Comparison of ENCODE assay signal across 9 mouse cellular contexts in the genomic region with DNA sequence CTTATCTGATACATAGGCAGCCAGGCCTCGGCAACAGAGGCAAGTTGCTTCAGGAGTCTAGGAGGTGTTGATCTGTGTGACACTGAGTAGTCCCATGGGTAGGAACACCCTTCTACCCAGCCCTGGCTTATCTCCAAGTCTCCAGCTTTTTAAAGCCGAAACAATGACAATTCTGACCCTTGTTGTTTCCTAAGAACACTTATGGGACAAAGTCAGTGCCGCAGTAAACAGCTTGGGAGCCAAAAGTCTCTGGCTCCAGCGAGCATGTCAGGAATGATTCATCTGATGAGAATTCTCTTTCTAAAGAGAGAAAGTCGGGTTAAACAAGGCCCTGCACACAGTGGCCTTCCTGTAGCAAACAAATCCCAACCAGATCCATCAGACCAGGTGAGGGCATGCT.
DNase-seq lines count a peak whose midpoint lies in the region; ATAC-seq and TF ChIP-seq lines count a peak whose summit lies in the region.
"Had no signal": no experiment of that assay in that cellular context is flagged by ENCODE, and none has a peak within 500 bp of the region (broad histone marks: within the 10 kb centered on the region; RNA-seq: fewer than 3 reads in every experiment).

No protein-coding gene starts in this region.

- no peak overlapping the region for H3K27ac ChIP-seq in forebrain, embryonic 10.5 days
- H3K27ac ChIP-seq in forebrain, postnatal 0 days (ENCODE audit: low read depth, low read length), result no peak overlapping the region
- H3K27ac ChIP-seq in thymus, adult 2 months (ENCODE audit: control insufficient read depth, insufficient read depth, low read length), result no peak overlapping the region
- H3K27ac ChIP-seq: midbrain, embryonic 15.5 days had no signal

- 77% methylated on average over 5 of the region's 5 CpGs for WGBS in forebrain, embryonic 10.5 days
- 78% methylated on average over 5 of the region's 5 CpGs for WGBS in forebrain, postnatal 0 days
- 74% methylated on average over 5 of the region's 5 CpGs for WGBS in thymus, adult 2 months

- peaks cover 8% of the 10 kb centered on the region for H3K9me3 ChIP-seq in forebrain, embryonic 10.5 days
- H3K9me3 ChIP-seq in forebrain, postnatal 0 days (ENCODE audit: low read length), result no peaks in the 10 kb centered on the region
- H3K9me3 ChIP-seq: midbrain, embryonic 15.5 days had no signal

- no peak overlapping the region for H3K4me2 ChIP-seq in forebrain, postnatal 0 days (ENCODE audit: low read depth)
- H3K4me2 ChIP-seq: midbrain, embryonic 15.5 days had no signal

- no peaks in the 10 kb centered on the region for H3K27me3 ChIP-seq in forebrain, embryonic 10.5 days (ENCODE audit: poor library complexity, severe bottlenecking)
- no peaks in the 10 kb centered on the region for H3K27me3 ChIP-seq in forebrain, postnatal 0 days (ENCODE audit: insufficient read depth, low read length)
- H3K27me3 ChIP-seq in thymus, adult 2 months (ENCODE audit: control insufficient read depth, insufficient read depth, low read length), result no peaks in the 10 kb centered on the region
- H3K27me3 ChIP-seq: midbrain, embryonic 15.5 days had no signal

- DNase-seq in forebrain, embryonic 10.5 days (ENCODE audit: extremely low spot score, low spot score), result peak; percentile 9
- DNase-seq in forebrain, postnatal 0 days, result no peak
- DNase-seq in lung, postnatal 36 days, result peak; percentile 8
- DNase-seq in lung, adult 18-20 months, result no peak
- DNase-seq in fibroblast of lung, adult 2 months (ENCODE audit: low read depth), result peak; percentile 40
- peak; percentile 20 to 37 for DNase-seq in kidney, postnatal 36 days
- no peak for DNase-seq in thymus, adult 2 months
- DNase-seq in right cerebral cortex, postnatal 10 days (ENCODE audit: low spot score in 2 of 2), result no peak

- no peak for TF ChIP-seq POLR2A in thymus, adult 2 months (IDR thresholded peaks at IDR 0.05; ENCODE audit: control insufficient read depth, extremely low read depth, insufficient read depth, low read length, poor library complexity)

- 0 out of 2 replicates have a peak, but pooled peaks cover 6% of the 10 kb centered on the region for H3K4me1 ChIP-seq in forebrain, embryonic 10.5 days
- no peaks in the 10 kb centered on the region for H3K4me1 ChIP-seq in forebrain, postnatal 0 days (ENCODE audit: insufficient read depth)
- H3K4me1 ChIP-seq in thymus, adult 2 months (replicated peaks; ENCODE audit: control insufficient read depth, insufficient read depth, low read length), result no peaks in the 10 kb centered on the region
- H3K4me1 ChIP-seq: midbrain, embryonic 15.5 days had no signal

- no peaks in the 10 kb centered on the region for H3K36me3 ChIP-seq in forebrain, embryonic 10.5 days (replicated peaks)
- H3K36me3 ChIP-seq in forebrain, postnatal 0 days (ENCODE audit: insufficient read depth), result no peaks in the 10 kb centered on the region
- no peaks in the 10 kb centered on the region for H3K36me3 ChIP-seq in thymus, adult 2 months (ENCODE audit: control insufficient read depth, insufficient read depth, low read length)
- H3K36me3 ChIP-seq: midbrain, embryonic 15.5 days had no signal

- TF ChIP-seq CTCF in forebrain, postnatal 0 days (IDR thresholded peaks at IDR 0.05; ENCODE audit: low read depth), result no peak
- no peak for TF ChIP-seq CTCF in thymus, adult 2 months (IDR thresholded peaks at IDR 0.05; ENCODE audit: borderline replicate concordance, control insufficient read depth, extremely low read depth, insufficient read depth, low read length, poor library complexity)

- no peak for ATAC-seq in forebrain, postnatal 0 days
- ATAC-seq: midbrain, embryonic 15.5 days had no signal

- H3K9ac ChIP-seq in forebrain, postnatal 0 days, result no peak overlapping the region
- H3K9ac ChIP-seq: midbrain, embryonic 15.5 days had no signal

- no peak overlapping the region for H3K4me3 ChIP-seq in forebrain, embryonic 10.5 days
- no peak overlapping the region for H3K4me3 ChIP-seq in forebrain, postnatal 0 days (ENCODE audit: low read depth, low read length)
- no peak overlapping the region for H3K4me3 ChIP-seq in thymus, adult 2 months (ENCODE audit: control insufficient read depth, insufficient read depth, low read length)
- H3K4me3 ChIP-seq: midbrain, embryonic 15.5 days had no signal

Comparison
In these comparisons a context has a peak if more than half of its experiments do, and no peak if none do; other contexts are left out.
1. DNase-seq: peak in forebrain, embryonic 10.5 days (single experiment), lung, postnatal 36 days (single experiment), fibroblast of lung, adult 2 months (single experiment) and kidney, postnatal 36 days (2 of 2); none in forebrain, postnatal 0 days (single experiment), lung, adult 18-20 months (0 of 2), thymus, adult 2 months (single experiment) and right cerebral cortex, postnatal 10 days (0 of 2).